Comparison of ENCODE assay signal across 21 mouse cellular contexts in genomic region chr3:121480961-121481436, GRCm38 (mm10). TPM values are rescaled to one million over a fixed set of nuclear protein-coding genes. Genes with fewer than 3 reads are reported as not detected.
DNase-seq lines count a peak whose midpoint lies in the region; ATAC-seq and TF ChIP-seq lines count a peak whose summit lies in the region.
"Had no signal": no experiment of that assay in that cellular context is flagged by ENCODE, and none has a peak within 500 bp of the region (broad histone marks: within the 10 kb centered on the region; RNA-seq: fewer than 3 reads in every experiment).

No protein-coding gene starts in this region.

- DNase-seq in heart, adult 11 months, result no peak
- no peak for DNase-seq in midbrain, embryonic 11.5 days (ENCODE audit: low spot score, missing footprints)
- no peak for DNase-seq in midbrain, postnatal 0 days (ENCODE audit: low spot score)
- no peak for DNase-seq in cerebellum, postnatal 10 days
- DNase-seq in spleen, postnatal 10 days (ENCODE audit: low spot score in 2 of 2), result no peak
- DNase-seq: adrenal gland, adult 8-10 months; cerebellum, adult 11 months; cerebellum, postnatal 14 days; gastrocnemius, postnatal 10 days; heart, adult 18-20 months; heart, postnatal 36 days; kidney, adult 9 months; kidney, postnatal 4 days; layer of hippocampus, adult 9-11 months; liver, embryonic 13.5 days; lung, embryonic 14.5 days; lung, postnatal 4 days; thymus, postnatal 25 days had no signal

- peaks cover 9% of the 10 kb centered on the region for H3K4me1 ChIP-seq in heart, embryonic 11.5 days (ENCODE audit: control insufficient read depth, insufficient read depth, low read length)
- peaks cover 34% of the 10 kb centered on the region for H3K4me1 ChIP-seq in midbrain, embryonic 15.5 days
- peaks cover 35% of the 10 kb centered on the region for H3K4me1 ChIP-seq in midbrain, embryonic 11.5 days (ENCODE audit: control insufficient read depth, insufficient read depth, low read length)
- peaks cover 33% of the 10 kb centered on the region for H3K4me1 ChIP-seq in forebrain, embryonic 13.5 days
- H3K4me1 ChIP-seq in midbrain, postnatal 0 days (ENCODE audit: insufficient read depth, low read length), result 0 out of 2 replicates have a peak, but pooled peaks cover 2% of the 10 kb centered on the region

- H3K27ac ChIP-seq in heart, embryonic 11.5 days (ENCODE audit: low read depth, low read length), result no peak overlapping the region
- H3K27ac ChIP-seq in midbrain, embryonic 15.5 days, result no peak overlapping the region
- no peak overlapping the region for H3K27ac ChIP-seq in midbrain, embryonic 11.5 days (ENCODE audit: low read depth, low read length)
- H3K27ac ChIP-seq in forebrain, embryonic 13.5 days, result peak overlapping the region; percentile 14; the same call in 1 of the 2 replicates
- no peak overlapping the region for H3K27ac ChIP-seq in midbrain, postnatal 0 days (ENCODE audit: low read depth, low read length)
- H3K27ac ChIP-seq: liver, embryonic 13.5 days had no signal

- no peak overlapping the region for H3K4me3 ChIP-seq in heart, embryonic 11.5 days (ENCODE audit: low read depth, low read length)
- no peak overlapping the region for H3K4me3 ChIP-seq in midbrain, embryonic 15.5 days
- no peak overlapping the region for H3K4me3 ChIP-seq in midbrain, embryonic 11.5 days (ENCODE audit: low read depth, low read length)
- no peak overlapping the region for H3K4me3 ChIP-seq in forebrain, embryonic 13.5 days
- no peak overlapping the region for H3K4me3 ChIP-seq in midbrain, postnatal 0 days (ENCODE audit: low read depth, low read length)
- H3K4me3 ChIP-seq: liver, embryonic 13.5 days had no signal

- no peak overlapping the region for H3K4me2 ChIP-seq in heart, embryonic 11.5 days
- H3K4me2 ChIP-seq in midbrain, embryonic 15.5 days, result no peak overlapping the region
- no peak overlapping the region for H3K4me2 ChIP-seq in midbrain, embryonic 11.5 days
- no peak overlapping the region for H3K4me2 ChIP-seq in forebrain, embryonic 13.5 days
- no peak overlapping the region for H3K4me2 ChIP-seq in midbrain, postnatal 0 days (ENCODE audit: low read depth, low read length, poor library complexity, severe bottlenecking)
- H3K4me2 ChIP-seq: liver, embryonic 13.5 days; lung, embryonic 14.5 days had no signal

- H3K27me3 ChIP-seq in heart, embryonic 11.5 days (ENCODE audit: control insufficient read depth, insufficient read depth, low read length), result no peaks in the 10 kb centered on the region
- no peaks in the 10 kb centered on the region for H3K27me3 ChIP-seq in midbrain, embryonic 15.5 days (replicated peaks)
- H3K27me3 ChIP-seq in midbrain, embryonic 11.5 days (ENCODE audit: control insufficient read depth, insufficient read depth, low read length), result no peaks in the 10 kb centered on the region
- H3K27me3 ChIP-seq in forebrain, embryonic 13.5 days, result peaks cover 5% of the 10 kb centered on the region; the same call in 1 of the 2 replicates
- H3K27me3 ChIP-seq in midbrain, postnatal 0 days (ENCODE audit: insufficient read depth, low read length), result no peaks in the 10 kb centered on the region
- H3K27me3 ChIP-seq: liver, embryonic 13.5 days had no signal

- H3K36me3 ChIP-seq in heart, embryonic 11.5 days (ENCODE audit: control insufficient read depth, insufficient read depth, low read length), result no peaks in the 10 kb centered on the region
- no peaks in the 10 kb centered on the region for H3K36me3 ChIP-seq in midbrain, embryonic 15.5 days (replicated peaks)
- H3K36me3 ChIP-seq in midbrain, embryonic 11.5 days (ENCODE audit: control insufficient read depth, insufficient read depth, low read length), result no peaks in the 10 kb centered on the region
- H3K36me3 ChIP-seq in forebrain, embryonic 13.5 days (ENCODE audit: poor library complexity, severe bottlenecking), result no peaks in the 10 kb centered on the region
- H3K36me3 ChIP-seq in midbrain, postnatal 0 days (ENCODE audit: insufficient read depth, low read length), result no peaks in the 10 kb centered on the region
- H3K36me3 ChIP-seq: liver, embryonic 13.5 days had no signal

- 60% methylated on average over 8 of the region's 8 CpGs for WGBS in heart, embryonic 11.5 days (ENCODE audit: insufficient replicate concordance)
- 41% methylated on average over 8 of the region's 8 CpGs for WGBS in midbrain, embryonic 15.5 days
- 50% methylated on average over 8 of the region's 8 CpGs for WGBS in midbrain, embryonic 11.5 days
- WGBS in forebrain, embryonic 13.5 days, result 45% methylated on average over 8 of the region's 8 CpGs
- 49% methylated on average over 8 of the region's 8 CpGs for WGBS in midbrain, postnatal 0 days

- no peak overlapping the region for H3K9ac ChIP-seq in heart, embryonic 11.5 days (ENCODE audit: low read depth, low read length)
- H3K9ac ChIP-seq in midbrain, embryonic 15.5 days, result no peak overlapping the region
- H3K9ac ChIP-seq in midbrain, embryonic 11.5 days (ENCODE audit: low read length), result no peak overlapping the region
- no peak overlapping the region for H3K9ac ChIP-seq in forebrain, embryonic 13.5 days
- H3K9ac ChIP-seq in midbrain, postnatal 0 days (replicated peaks; ENCODE audit: low read length, poor library complexity, severe bottlenecking), result no peak overlapping the region
- H3K9ac ChIP-seq: liver, embryonic 13.5 days; lung, embryonic 14.5 days had no signal

- 0 out of 2 replicates have a peak, but pooled peaks have one; percentile 19 for ATAC-seq in heart, embryonic 11.5 days (replicated peaks; ENCODE audit: insufficient number of reproducible peaks, low FRiP score, low TSS enrichment)
- ATAC-seq in midbrain, embryonic 15.5 days (replicated peaks), result peak; percentile 55
- no peak for ATAC-seq in midbrain, embryonic 11.5 days (ENCODE audit: low FRiP score)
- peak; percentile 78 for ATAC-seq in forebrain, embryonic 13.5 days
- peak; percentile 6; the same call in 1 of the 2 replicates for ATAC-seq in midbrain, postnatal 0 days (ENCODE audit: low FRiP score)

- no peak for TF ChIP-seq CTCF in midbrain, postnatal 0 days (IDR thresholded peaks at IDR 0.05)

- no peaks in the 10 kb centered on the region for H3K9me3 ChIP-seq in heart, embryonic 11.5 days (replicated peaks; ENCODE audit: control insufficient read depth, low read length)
- no peaks in the 10 kb centered on the region for H3K9me3 ChIP-seq in midbrain, embryonic 15.5 days
- H3K9me3 ChIP-seq in midbrain, embryonic 11.5 days (ENCODE audit: control insufficient read depth, low read length), result no peaks in the 10 kb centered on the region
- H3K9me3 ChIP-seq in forebrain, embryonic 13.5 days (replicated peaks), result no peaks in the 10 kb centered on the region
- H3K9me3 ChIP-seq in midbrain, postnatal 0 days (ENCODE audit: low read length), result no peaks in the 10 kb centered on the region
- H3K9me3 ChIP-seq: liver, embryonic 13.5 days had no signal

RNA-seq across cellular contexts. Expression of gene Slc44a3, which starts 51.2 kb away (rescaled TPM):
- polyA plus RNA-seq in heart, embryonic 11.5 days (2014; fragmentation: Nextera tagmentation; extraction: Ambion mirVana), result 0.83 and 1.1 TPM in 2 replicates
- 1.1 and 1.2 TPM in 2 replicates for polyA plus RNA-seq in midbrain, embryonic 15.5 days (2015; fragmentation: Nextera tagmentation; extraction: Ambion mirVana)
- 0.34 and 0.38 TPM in 2 replicates for polyA plus RNA-seq in midbrain, embryonic 11.5 days (2014; fragmentation: Nextera tagmentation; extraction: Ambion mirVana)
- 0.39 and 0.57 TPM in 2 replicates for polyA plus RNA-seq in forebrain, embryonic 13.5 days (2015; fragmentation: Nextera tagmentation; extraction: Ambion mirVana)
- total RNA-seq in midbrain, postnatal 0 days (2014; rRNA removed), result 0.22 and 0.61 TPM in 2 replicates
- polyA plus RNA-seq in midbrain, postnatal 0 days (2015; fragmentation: Nextera tagmentation; extraction: Ambion mirVana), result 0.47 and 0.48 TPM in 2 replicates

RNA-seq across cellular contexts. Expression of gene Cnn3, which starts 54.7 kb away (rescaled TPM):
- polyA plus RNA-seq in heart, embryonic 11.5 days (2014; fragmentation: Nextera tagmentation; extraction: Ambion mirVana), result 488 and 525 TPM in 2 replicates
- polyA plus RNA-seq in midbrain, embryonic 15.5 days (2015; fragmentation: Nextera tagmentation; extraction: Ambion mirVana), result 369 and 402 TPM in 2 replicates
- 1,158 and 1,201 TPM in 2 replicates for polyA plus RNA-seq in midbrain, embryonic 11.5 days (2014; fragmentation: Nextera tagmentation; extraction: Ambion mirVana)
- 770 and 773 TPM in 2 replicates for polyA plus RNA-seq in forebrain, embryonic 13.5 days (2015; fragmentation: Nextera tagmentation; extraction: Ambion mirVana)
- total RNA-seq in midbrain, postnatal 0 days (2014; rRNA removed), result 116 and 122 TPM in 2 replicates
- 181 and 187 TPM in 2 replicates for polyA plus RNA-seq in midbrain, postnatal 0 days (2015; fragmentation: Nextera tagmentation; extraction: Ambion mirVana)
